Mouse (Mus musculus) forebrain, embryonic 14.5 days (tissue): ENCODE measurements at regions not wholly inside any gene's neighbourhood (a gene's known extent, or its start where the extent isn't known, plus 50 kb on each side); places are given as distances from the start of the nearest gene placed in this dataset.
"Not testable (repeated sequence)": the region's sequence is repeated elsewhere in the genome, so short reads cannot be mapped to it uniquely, and the experiment has no call there.

Source experiments
- ATAC-seq: fragments of 200-750 bp; cut with Nextera tagmentation; 2 replicates; pipeline ENCODE4 v1.8.0; 2017; ENCODE audit warnings: mild to moderate bottlenecking, moderate library complexity
- DNase-seq: peaks from one replicate; pipeline ENCODE4 v3.0.0-alpha.2; 2015; ENCODE audit warnings: low spot score
- H3K27ac ChIP-seq: fragments of 300-500 bp; sonication (generic); 2 replicates; pipeline ENCODE4 v1.5.1; 2014; ENCODE audit warnings: low read depth, mild to moderate bottlenecking, control low read depth, low read length, moderate library complexity
- H3K27me3 ChIP-seq: fragments of 300-500 bp; sonication (generic); replicated peaks from 2 replicates; pipeline ENCODE4 v1.6.1; 2014; ENCODE audit warnings: low read length, control low read depth, mixed read lengths; ENCODE audit not compliant: control insufficient read depth, insufficient read depth
- H3K36me3 ChIP-seq: fragments of 300-500 bp; sonication (generic); 2 replicates; pipeline ENCODE4 v1.6.1; 2014; ENCODE audit warnings: low read length, control low read depth; ENCODE audit not compliant: control insufficient read depth, insufficient read depth
- H3K4me1 ChIP-seq: fragments of 300-500 bp; sonication (generic); 2 replicates; pipeline ENCODE4 v1.6.1; 2014; ENCODE audit warnings: antibody characterized with exemption, low read length, control low read depth; ENCODE audit not compliant: control insufficient read depth, insufficient read depth
- H3K4me2 ChIP-seq: fragments of 300-500 bp; sonication (generic); 2 replicates; pipeline ENCODE4 v1.6.1; 2014; ENCODE audit warnings: mild to moderate bottlenecking, control low read depth, low read length
- H3K4me3 ChIP-seq: fragments of 300-500 bp; sonication (generic); 2 replicates; pipeline ENCODE4 v1.5.1; 2014; ENCODE audit warnings: low read depth, low read length, control low read depth
- H3K9ac ChIP-seq: fragments of 300-500 bp; sonication (generic); 2 replicates; pipeline ENCODE4 v1.6.1; 2014; ENCODE audit warnings: mild to moderate bottlenecking, low read length, control low read depth, moderate library complexity
- H3K9me3 ChIP-seq: fragments of 300-500 bp; sonication (generic); replicated peaks from 2 replicates; pipeline ENCODE4 v1.6.1; 2016; ENCODE audit warnings: low read length, control low read depth, mixed read lengths; ENCODE audit not compliant: control insufficient read depth
- WGBS: fragments of 180-500 bp; shearing (Covaris S2); extraction: QIAGEN DNeasy Blood & Tissue Kit; methylation state at CpG from one replicate; pipeline ENCODE4 v1.1.7; 2014; 5-methylcytosine and 5-hydroxymethylcytosine counted together

DNA sequence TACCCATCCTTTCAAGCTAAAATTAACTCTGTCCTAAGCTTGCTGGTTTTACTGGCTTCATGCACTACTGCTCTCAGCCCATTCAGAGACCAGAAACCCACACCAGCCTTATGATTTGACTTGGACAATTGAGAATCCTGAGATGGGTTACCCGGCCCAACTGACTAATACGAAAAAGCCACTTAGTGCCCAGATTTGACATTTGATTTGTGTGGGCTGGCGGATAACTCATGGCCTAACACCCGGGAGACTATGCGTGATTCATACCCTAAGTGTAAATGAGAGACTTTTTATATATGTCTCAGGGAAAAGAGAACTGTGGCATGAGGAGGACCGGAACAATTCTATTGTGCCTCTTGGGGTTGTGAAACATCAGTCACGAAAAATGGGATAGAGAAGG, 126.3 kb upstream of the Hpf1 start:
- ATAC-seq (no peak), DNase-seq (no peak)
- Histone ChIP-seq H3K4me3 (no peak overlapping the region), H3K27me3 (no peaks in the 10 kb centered on the region), H3K4me2 (no peak overlapping the region), H3K9ac (no peak overlapping the region), H3K27ac (no peak overlapping the region), H3K36me3 (no peaks in the 10 kb centered on the region), H3K9me3 (no peaks in the 10 kb centered on the region), H3K4me1 (no peaks in the 10 kb centered on the region)
- WGBS = 98% methylated on average over 7 of the region's 7 CpGs

DNA sequence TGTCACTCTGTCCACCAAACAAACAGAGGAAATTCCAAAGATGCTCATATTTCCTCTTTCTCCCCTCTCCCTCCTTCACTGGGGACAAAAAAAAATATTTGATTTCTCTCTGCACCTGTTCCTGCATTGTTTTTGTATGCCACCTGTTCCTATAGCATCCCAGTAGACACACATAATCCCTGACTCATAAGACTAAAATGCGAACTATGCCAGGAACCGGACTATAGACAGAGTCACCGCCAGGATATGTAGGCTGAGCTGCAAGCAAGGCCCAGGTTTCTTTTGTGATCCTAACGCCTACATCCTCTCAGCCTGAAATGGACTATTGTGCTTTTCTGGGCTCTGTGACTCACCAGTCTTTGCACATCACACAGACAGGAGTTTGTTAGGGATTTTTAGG, 116.9 kb upstream of the Hpf1 start:
- no peaks in the 10 kb centered on the region for H3K27me3 ChIP-seq
- WGBS = 61% methylated on average over 4 of the region's 4 CpGs
- no peak for ATAC-seq

DNA sequence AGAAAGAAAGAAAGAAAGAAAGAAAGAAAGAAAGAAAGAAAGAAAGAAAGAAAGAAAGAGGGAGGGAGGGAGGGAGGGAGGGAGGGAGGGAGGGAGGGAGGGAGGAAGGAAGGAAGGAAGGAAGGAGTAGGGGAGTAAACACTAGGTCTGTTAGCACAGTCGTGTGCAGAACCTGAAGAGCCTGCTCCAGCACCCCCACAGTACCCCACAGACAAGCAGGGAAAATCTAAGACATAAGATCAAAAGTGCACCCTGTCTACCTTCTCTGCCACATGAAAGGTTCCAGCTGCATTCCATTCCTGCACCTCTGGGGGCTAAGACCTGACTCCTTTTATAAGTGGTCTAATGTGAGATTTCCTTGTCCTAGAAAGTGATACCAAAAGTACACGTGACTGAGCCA, 114.0 kb upstream of the Hpf1 start:
- H3K36me3 ChIP-seq, H3K27me3 ChIP-seq, ATAC-seq, H3K4me1 ChIP-seq, H3K9ac ChIP-seq, H3K4me3 ChIP-seq, H3K27ac ChIP-seq, H3K4me2 ChIP-seq, DNase-seq, H3K9me3 ChIP-seq: not testable (repeated sequence)
- WGBS = 67% methylated on average over 2 of the region's 2 CpGs

More for the DNA sequence above, 116.9 kb upstream of the Hpf1 start:
- Histone ChIP-seq H3K9me3 (no peaks in the 10 kb centered on the region), H3K4me2 (no peak overlapping the region), H3K27ac (no peak overlapping the region), H3K36me3 (no peaks in the 10 kb centered on the region), H3K9ac (no peak overlapping the region), H3K4me3 (no peak overlapping the region), H3K4me1 (no peaks in the 10 kb centered on the region)
- no peak for DNase-seq

DNA sequence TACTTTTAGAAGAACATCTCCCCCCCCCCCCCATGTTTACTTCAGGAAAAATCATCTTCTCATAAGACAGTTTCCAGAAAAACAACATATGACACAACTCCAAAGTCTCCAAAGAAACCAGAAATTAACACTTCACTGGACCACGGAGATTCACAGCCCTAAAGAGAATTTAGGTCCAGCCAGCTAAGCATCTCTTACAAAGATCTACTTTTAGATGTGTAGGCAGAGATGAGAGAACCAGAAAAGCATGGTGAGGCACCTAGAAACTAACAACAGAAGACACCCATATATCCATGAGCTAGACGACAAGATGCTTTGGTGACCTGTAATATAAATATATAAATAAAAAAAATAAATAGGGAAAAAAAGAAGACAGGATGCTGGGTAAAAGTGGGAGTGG, 105.2 kb upstream of the Hpf1 start:
- DNase-seq (no peak), ATAC-seq (no peak)
- Histone ChIP-seq H3K4me2 (no peak overlapping the region), H3K4me3 (no peak overlapping the region), H3K27ac (no peak overlapping the region), H3K4me1 (no peaks in the 10 kb centered on the region), H3K27me3 (no peaks in the 10 kb centered on the region), H3K9me3 (no peaks in the 10 kb centered on the region), H3K9ac (no peak overlapping the region), H3K36me3 (no peaks in the 10 kb centered on the region)
- WGBS = 96% methylated on average over 2 of the region's 2 CpGs

DNA sequence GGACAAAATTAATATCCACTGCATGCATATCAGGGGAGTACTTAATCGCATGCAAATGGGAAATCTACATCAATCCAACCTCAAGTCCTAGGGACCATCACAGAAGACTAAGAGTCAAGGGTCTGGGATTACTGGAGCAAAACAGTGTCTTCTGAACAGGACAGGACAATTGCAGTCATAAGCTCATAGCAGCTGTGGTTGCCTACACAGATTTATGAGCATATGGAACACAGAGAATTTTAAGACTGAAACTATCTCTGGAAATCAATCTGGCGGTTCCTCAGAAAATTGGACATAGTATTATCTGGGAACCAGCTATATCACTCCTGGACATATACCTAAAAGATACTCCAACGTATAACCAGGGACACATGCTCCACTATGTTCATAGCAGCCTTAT, 99.8 kb upstream of the Hpf1 start:
- no peaks in the 10 kb centered on the region for H3K4me1 ChIP-seq
- no peaks in the 10 kb centered on the region for H3K27me3 ChIP-seq
- DNase-seq (no peak), ATAC-seq (no peak)
- no peaks in the 10 kb centered on the region for H3K36me3 ChIP-seq
- no peak overlapping the region for H3K27ac ChIP-seq
- WGBS = 90% methylated on average over 3 of the region's 3 CpGs
- H3K9me3 ChIP-seq = no peaks in the 10 kb centered on the region
- H3K9ac ChIP-seq = no peak overlapping the region
- no peak overlapping the region for H3K4me3 ChIP-seq
- no peak overlapping the region for H3K4me2 ChIP-seq

DNA sequence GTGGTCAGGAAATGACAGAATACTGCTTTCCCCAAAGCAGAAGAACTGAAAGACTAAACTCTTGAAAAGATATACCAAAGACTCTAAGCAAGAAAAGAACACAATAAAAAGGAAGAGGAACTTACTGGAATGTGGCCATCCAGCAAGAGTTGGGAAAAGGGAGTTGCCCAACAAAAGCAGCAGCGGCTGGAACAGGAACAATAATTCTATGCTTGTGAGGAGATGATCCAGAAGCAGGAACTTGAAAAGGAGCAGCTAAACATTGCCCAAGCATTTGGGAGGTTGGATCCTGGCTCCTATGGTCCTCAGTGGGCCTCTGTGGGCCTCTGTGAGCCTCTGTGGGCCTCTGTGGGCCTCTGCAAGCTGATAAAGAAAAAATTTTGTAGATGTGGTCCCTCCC, 97.7 kb upstream of the Hpf1 start:
- H3K4me3 ChIP-seq = no peak overlapping the region
- H3K4me2 ChIP-seq = no peak overlapping the region
- H3K36me3 ChIP-seq = no peaks in the 10 kb centered on the region
- H3K27ac ChIP-seq = no peak overlapping the region
- no peaks in the 10 kb centered on the region for H3K9me3 ChIP-seq
- 68% methylated on average over 1 of the region's 1 CpGs for WGBS
- H3K27me3 ChIP-seq = no peaks in the 10 kb centered on the region
- H3K9ac ChIP-seq = no peak overlapping the region
- DNase-seq (no peak), ATAC-seq (no peak)
- H3K4me1 ChIP-seq = no peaks in the 10 kb centered on the region

DNA sequence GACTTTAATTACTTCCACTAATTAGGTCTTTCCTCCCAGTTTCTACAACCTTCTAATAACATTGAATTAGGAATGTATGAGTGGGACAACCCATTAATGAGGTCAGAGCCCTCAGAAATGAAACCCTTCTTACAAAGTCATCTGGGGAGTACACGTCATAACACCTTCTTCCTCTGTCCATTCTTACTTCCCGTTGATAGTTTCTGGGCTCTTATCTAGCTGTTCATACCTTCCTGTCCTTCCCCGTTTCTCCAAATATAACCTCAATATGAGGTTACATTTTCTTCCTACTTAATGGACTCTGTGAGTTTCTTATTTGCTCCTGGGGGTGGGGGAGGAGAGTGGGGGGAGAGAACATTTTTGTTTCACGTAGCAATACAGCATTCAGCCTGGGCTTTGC, 85.4 kb upstream of the Hpf1 start:
- no peak overlapping the region for H3K4me3 ChIP-seq
- H3K27ac ChIP-seq = no peak overlapping the region
- DNase-seq = no peak
- no peaks in the 10 kb centered on the region for H3K36me3 ChIP-seq
- 88% methylated on average over 4 of the region's 4 CpGs for WGBS
- H3K27me3 ChIP-seq = no peaks in the 10 kb centered on the region
- no peak for ATAC-seq
- no peaks in the 10 kb centered on the region for H3K9me3 ChIP-seq
- H3K4me1 ChIP-seq = no peaks in the 10 kb centered on the region
- H3K9ac ChIP-seq = no peak overlapping the region
- no peak overlapping the region for H3K4me2 ChIP-seq

DNA sequence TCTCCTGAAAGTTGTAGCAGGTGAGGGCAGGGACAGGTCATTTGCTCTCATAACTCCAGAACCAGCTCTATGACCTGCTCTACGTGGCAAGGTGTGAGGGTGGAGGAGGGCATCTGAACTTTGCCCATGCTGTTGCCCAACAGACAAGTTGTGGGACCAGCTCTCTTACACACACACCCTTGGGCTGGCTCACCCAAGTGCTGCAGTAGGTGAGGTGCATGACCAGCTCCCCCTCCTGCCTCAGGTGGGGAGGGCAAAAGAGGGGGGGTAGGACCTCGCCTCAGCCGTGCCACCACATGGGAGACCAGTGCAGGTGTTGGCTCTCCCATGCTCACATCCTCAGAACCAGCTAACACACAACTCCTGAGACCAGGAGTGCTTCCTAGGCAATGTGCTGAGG, 83.4 kb upstream of the Hpf1 start:
- no peaks in the 10 kb centered on the region for H3K27me3 ChIP-seq
- DNase-seq (no peak), ATAC-seq (no peak)
- H3K27ac ChIP-seq = no peak overlapping the region
- no peak overlapping the region for H3K4me3 ChIP-seq
- H3K4me1 ChIP-seq = 0 out of 2 replicates have a peak, but pooled peaks cover 4% of the 10 kb centered on the region
- H3K9ac ChIP-seq = no peak overlapping the region
- H3K36me3 ChIP-seq = no peaks in the 10 kb centered on the region
- H3K9me3 ChIP-seq = no peaks in the 10 kb centered on the region
- no peak overlapping the region for H3K4me2 ChIP-seq
- WGBS = 92% methylated on average over 3 of the region's 3 CpGs

DNA sequence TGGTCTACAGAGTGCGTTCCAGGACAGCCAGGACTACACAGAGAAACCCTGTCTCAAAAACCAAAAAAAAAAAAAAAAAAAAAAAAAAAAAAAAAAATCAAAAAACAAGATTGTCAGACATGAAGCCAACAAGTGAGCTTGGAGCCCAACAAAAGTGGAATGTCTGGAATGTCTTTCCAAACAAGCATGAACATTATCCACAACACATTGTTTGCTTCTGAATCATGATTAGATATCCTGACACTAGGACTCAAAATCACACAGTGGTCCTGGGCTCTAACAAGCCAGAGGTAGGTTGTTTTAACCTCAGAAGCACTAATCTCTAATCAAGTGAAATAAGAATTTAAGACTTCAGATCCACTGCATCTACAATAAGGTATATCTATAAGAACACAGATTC, 80.4 kb upstream of the Hpf1 start:
- H3K4me1 ChIP-seq = 0 out of 2 replicates have a peak, but pooled peaks cover 4% of the 10 kb centered on the region
- H3K4me3 ChIP-seq = no peak overlapping the region
- 100% methylated on average over 1 of the region's 1 CpGs for WGBS
- H3K36me3 ChIP-seq = no peaks in the 10 kb centered on the region
- no peak overlapping the region for H3K4me2 ChIP-seq
- no peak for ATAC-seq
- no peaks in the 10 kb centered on the region for H3K27me3 ChIP-seq
- H3K9me3 ChIP-seq = no peaks in the 10 kb centered on the region
- no peak for DNase-seq
- H3K27ac ChIP-seq = no peak overlapping the region
- no peak overlapping the region for H3K9ac ChIP-seq
